In the genomic region with DNA sequence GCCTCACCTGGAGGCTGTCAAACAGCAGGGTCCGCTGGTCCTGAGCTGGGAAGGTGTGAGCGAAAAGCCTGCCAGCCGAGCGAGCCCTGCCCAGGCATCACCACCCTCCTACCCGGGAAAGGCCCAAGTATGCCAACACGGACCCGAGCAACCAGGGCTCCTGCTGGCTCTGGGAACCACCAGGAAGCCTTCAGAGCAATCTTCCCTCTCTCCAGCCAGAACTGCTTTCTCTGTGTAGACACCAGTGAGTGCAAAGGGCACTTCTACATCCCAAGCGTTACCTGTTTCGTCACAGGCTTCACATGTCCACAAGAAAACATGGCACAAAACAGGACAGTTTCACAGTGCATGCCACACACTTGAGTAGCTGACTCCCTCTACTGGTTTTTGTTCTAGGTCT, we compare ENCODE assay signal across 28 mouse cellular contexts.
DNase-seq lines count a peak whose midpoint lies in the region; ATAC-seq and TF ChIP-seq lines count a peak whose summit lies in the region.
"Had no signal": no experiment of that assay in that cellular context is flagged by ENCODE, and none has a peak within 500 bp of the region (broad histone marks: within the 10 kb centered on the region; RNA-seq: fewer than 3 reads in every experiment).

No protein-coding gene starts in this region.

- no peak overlapping the region for H3K4me2 ChIP-seq in stomach, postnatal 0 days (replicated peaks; ENCODE audit: low read depth)
- H3K4me2 ChIP-seq in midbrain, embryonic 13.5 days (replicated peaks), result no peak overlapping the region
- H3K4me2 ChIP-seq: forebrain, embryonic 13.5 days; heart, embryonic 13.5 days; hindbrain, embryonic 14.5 days had no signal

- ATAC-seq in stomach, postnatal 0 days (ENCODE audit: low FRiP score, low TSS enrichment), result peak; percentile 55; the same call in 1 of the 2 replicates
- no peak for ATAC-seq in midbrain, embryonic 13.5 days
- ATAC-seq: forebrain, embryonic 13.5 days; forebrain, postnatal 0 days; hindbrain, postnatal 0 days; inflammation-experienced regulatory T-cells, adult 6 months; Patski had no signal

- DNase-seq in heart, adult 11 months, result peak; percentile 84
- DNase-seq in heart, adult 9 months (ENCODE audit: low spot score in 2 of 2), result no peak
- DNase-seq in layer of hippocampus, adult 2 months (ENCODE audit: low spot score in 2 of 2), result no peak
- no peak for DNase-seq in layer of hippocampus, postnatal 10 days (ENCODE audit: low spot score in 2 of 2)
- peak; percentile 16 for DNase-seq in adipocyte (ENCODE audit: low spot score)
- no peak for DNase-seq in stomach, postnatal 0 days (ENCODE audit: low spot score)
- DNase-seq: adrenal gland, adult 2 months; adrenal gland, postnatal 14 days; B cell, adult 2 months; cerebellum, adult 11 months; cerebellum, adult 2 months; cerebellum, postnatal 14 days; forebrain, postnatal 0 days; gastrocnemius, adult 2 months; gastrocnemius, postnatal 25 days; heart, adult 2 months; heart, postnatal 14 days; heart, postnatal 4 days had no signal

- no peaks in the 10 kb centered on the region for H3K4me1 ChIP-seq in stomach, postnatal 0 days (replicated peaks; ENCODE audit: control insufficient read depth, insufficient read depth)
- H3K4me1 ChIP-seq in midbrain, embryonic 13.5 days (replicated peaks), result peaks cover 16% of the 10 kb centered on the region

- peak overlapping the region; percentile 78 for H3K27ac ChIP-seq in layer of hippocampus, adult 2 months
- H3K27ac ChIP-seq in stomach, postnatal 0 days (replicated peaks), result no peak overlapping the region
- no peak overlapping the region for H3K27ac ChIP-seq in midbrain, embryonic 13.5 days
- H3K27ac ChIP-seq: forebrain, embryonic 10.5 days; forebrain, embryonic 13.5 days; gastrocnemius, adult 2 months; heart, adult 2 months; heart, embryonic 13.5 days; hindbrain, embryonic 14.5 days; hindbrain, postnatal 0 days had no signal

- WGBS in stomach, postnatal 0 days, result 67% methylated on average over 9 of the region's 9 CpGs
- 95% methylated on average over 9 of the region's 9 CpGs for WGBS in midbrain, embryonic 13.5 days

- TF ChIP-seq CTCF in layer of hippocampus, adult 2 months (conservative IDR thresholded peaks at IDR 0.05), result peak; percentile 33; the same call in 1 of the 2 replicates
- no peak for TF ChIP-seq CTCF in stomach, postnatal 0 days (IDR thresholded peaks at IDR 0.05; ENCODE audit: low read depth)

- H3K9ac ChIP-seq in stomach, postnatal 0 days (ENCODE audit: low read length), result no peak overlapping the region
- H3K9ac ChIP-seq in midbrain, embryonic 13.5 days (replicated peaks), result no peak overlapping the region
- H3K9ac ChIP-seq: forebrain, embryonic 13.5 days; forebrain, postnatal 0 days; heart, embryonic 13.5 days; hindbrain, embryonic 14.5 days had no signal

- H3K9me3 ChIP-seq in stomach, postnatal 0 days (ENCODE audit: control insufficient read depth, low read length), result no peaks in the 10 kb centered on the region
- H3K9me3 ChIP-seq in midbrain, embryonic 13.5 days, result no peaks in the 10 kb centered on the region
- H3K9me3 ChIP-seq: forebrain, embryonic 10.5 days; forebrain, embryonic 13.5 days; G1E; heart, embryonic 13.5 days had no signal

- peaks cover 3% of the 10 kb centered on the region; the same call in 1 of the 2 replicates for H3K36me3 ChIP-seq in stomach, postnatal 0 days (ENCODE audit: control insufficient read depth, insufficient read depth, low read length)
- H3K36me3 ChIP-seq in midbrain, embryonic 13.5 days, result peaks cover 20% of the 10 kb centered on the region

- H3K27me3 ChIP-seq in stomach, postnatal 0 days (ENCODE audit: control insufficient read depth, insufficient read depth, low read length), result no peaks in the 10 kb centered on the region
- H3K27me3 ChIP-seq in midbrain, embryonic 13.5 days, result no peaks in the 10 kb centered on the region
- H3K27me3 ChIP-seq: CH12.LX; forebrain, embryonic 13.5 days; heart, embryonic 13.5 days; Patski had no signal

- H3K4me3 ChIP-seq in layer of hippocampus, adult 2 months, result no peak overlapping the region
- no peak overlapping the region for H3K4me3 ChIP-seq in stomach, postnatal 0 days (ENCODE audit: low read depth, low read length)
- no peak overlapping the region for H3K4me3 ChIP-seq in midbrain, embryonic 13.5 days (replicated peaks)
- H3K4me3 ChIP-seq: forebrain, embryonic 10.5 days; forebrain, embryonic 13.5 days; gastrocnemius, adult 2 months; heart, adult 2 months; heart, embryonic 13.5 days had no signal

- no peak for TF ChIP-seq EP300 in stomach, postnatal 0 days (optimal IDR thresholded peaks at IDR 0.05)

Comparison
In these comparisons a context has a peak if more than half of its experiments do, and no peak if none do; other contexts are left out.
1. DNase-seq: peak in heart, adult 11 months (single experiment) and adipocyte (single experiment); none in heart, adult 9 months (0 of 2), layer of hippocampus, adult 2 months (0 of 2), layer of hippocampus, postnatal 10 days (0 of 2) and stomach, postnatal 0 days (single experiment).